Mouse (Mus musculus) embryo, embryonic 10.5 days (tissue): ENCODE measurements around the gene Dnajc27.

ENCODE experiments used
- DNase-seq: peaks from one replicate; pipeline ENCODE4 v3.0.0-alpha.2; 2015; ENCODE audit warnings: low spot score

Gene Dnajc27

DNA sequence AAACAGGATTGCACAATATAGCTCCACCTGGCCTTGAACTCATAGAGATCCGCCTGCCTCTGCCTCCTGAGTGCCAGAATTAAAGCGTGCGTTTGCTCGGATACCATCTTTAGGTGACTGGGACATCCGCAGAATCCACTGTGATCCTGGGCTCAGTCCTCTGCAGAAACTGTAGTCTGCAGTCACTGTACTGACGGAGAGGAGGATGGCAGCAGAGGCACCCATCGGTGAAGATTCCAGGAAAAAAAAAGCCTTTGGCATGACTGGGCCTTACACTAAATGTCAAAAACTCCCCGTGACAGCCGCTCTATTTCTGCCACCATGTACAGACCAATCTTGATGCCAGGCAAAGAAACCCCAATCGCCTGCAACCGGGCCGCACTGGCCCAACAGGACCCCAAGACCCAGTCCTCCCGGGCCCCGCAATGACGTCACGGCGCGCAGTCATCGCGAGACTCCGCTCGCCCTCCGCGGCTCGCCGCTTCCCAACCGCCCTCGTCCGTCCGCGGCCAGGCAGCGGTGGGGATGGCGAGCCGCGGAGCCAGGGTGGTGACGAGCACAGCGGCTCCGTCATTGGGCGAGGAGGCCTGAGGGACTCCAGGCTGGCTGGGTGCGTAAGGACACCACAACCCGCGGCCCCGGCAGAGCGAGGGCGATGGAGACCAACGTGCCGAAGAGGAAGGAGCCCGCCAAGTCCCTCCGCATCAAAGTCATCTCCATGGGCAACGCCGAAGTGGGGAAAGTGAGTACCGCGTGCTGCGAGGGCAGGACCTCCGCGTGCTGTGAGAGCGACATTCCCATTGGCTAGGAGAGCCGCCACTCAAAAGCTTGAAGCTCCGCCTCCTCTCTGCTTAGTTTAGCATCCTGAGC lies at the start of gene Dnajc27:
TSS of gene Dnajc27 (plus strand) at position 452 of the 870 bp plus-strand sequence.
- DNase-seq, result peak; percentile 98

DNA sequence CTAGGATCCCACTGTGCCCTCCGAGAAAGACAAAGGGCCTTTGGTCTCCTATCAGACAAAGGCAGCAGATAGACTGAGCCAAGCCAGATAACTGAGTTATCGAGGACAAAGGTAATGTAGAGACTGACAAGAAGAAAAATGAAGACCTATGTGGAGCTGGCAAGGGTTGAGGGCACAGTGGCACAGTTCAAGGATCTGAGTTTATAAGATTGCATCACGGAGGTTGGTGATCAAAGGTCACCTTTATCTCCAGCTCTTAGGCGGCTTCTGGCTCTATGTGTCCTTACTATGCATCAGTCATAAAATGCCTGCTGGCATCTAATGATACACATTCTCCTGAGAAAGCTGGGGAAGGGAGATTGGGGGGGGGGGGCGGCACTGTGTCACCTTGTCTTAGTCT lies 46.2 kb upstream of the Dnajc27 start:
- no peak for DNase-seq

DNA sequence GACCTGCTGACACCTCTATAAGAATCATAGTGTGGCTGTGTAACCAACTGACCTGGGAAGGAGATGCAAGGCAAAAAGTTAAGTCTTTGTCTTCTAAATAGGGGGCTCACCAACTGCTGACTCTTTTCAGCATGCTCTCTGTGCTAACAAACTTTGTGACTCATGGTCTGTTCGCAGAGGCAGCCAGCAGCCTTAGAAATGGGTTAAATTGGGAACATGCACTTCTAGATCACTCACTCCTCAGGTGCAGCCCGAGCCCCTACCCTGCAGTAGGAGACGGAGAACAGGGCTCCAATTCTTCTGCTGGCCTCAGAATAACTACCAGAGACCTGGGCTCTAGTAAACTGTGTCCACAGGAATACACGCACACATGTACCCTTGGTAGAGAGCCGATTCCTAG lies 44.9 kb upstream of the Dnajc27 start:
- DNase-seq, result no peak

DNA sequence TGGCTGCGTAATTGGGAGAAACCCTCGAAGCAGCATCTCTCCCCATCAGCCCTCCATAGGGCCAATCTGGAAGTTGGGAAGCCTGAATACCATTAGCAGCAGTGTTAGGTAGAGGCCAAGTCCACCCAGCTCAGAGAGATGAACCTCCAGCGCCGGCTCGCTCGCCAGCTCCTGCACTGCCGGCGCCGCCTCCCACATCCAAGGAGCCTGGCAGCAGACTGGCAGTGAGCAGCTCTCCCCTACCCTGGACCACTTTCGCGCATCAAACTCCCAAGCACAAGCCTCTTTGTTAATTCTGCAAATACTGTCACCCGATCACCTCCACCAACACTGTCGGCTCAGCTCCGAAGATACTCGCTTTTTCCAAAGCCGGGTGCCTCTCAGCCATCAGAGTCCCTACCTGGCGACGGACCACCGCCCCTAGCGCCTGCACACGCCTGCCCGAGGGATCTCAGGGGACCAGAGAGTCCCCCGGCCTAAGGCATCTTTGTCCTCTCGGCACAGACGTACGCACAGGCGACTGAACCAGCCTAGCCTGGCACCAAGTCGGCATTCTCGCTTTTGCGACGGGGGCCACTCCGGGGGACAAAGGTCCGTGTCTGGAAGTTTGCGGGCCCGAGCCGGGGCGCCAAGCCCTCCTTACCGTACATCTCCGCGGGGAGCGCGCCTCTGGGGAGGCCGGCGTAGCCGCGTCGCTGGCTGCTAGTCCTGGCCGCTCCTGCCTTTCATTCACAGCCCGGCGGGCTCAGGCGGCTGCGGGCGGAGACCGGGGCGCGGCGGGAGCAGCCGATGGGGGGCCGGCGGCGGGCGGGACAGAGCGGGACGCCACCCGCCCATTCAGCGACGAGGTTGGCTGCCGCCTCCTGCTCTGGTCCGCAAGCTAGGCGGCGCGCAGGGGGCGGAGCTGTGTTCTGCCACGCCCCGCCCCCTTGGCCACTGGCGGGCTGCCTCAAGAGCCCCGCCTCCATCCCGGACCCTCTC lies 44.0 kb upstream of the Dnajc27 start, which contains the start of gene Efr3b:
TSS of gene Efr3b (minus strand) at position 855 of the 981 bp plus-strand sequence.
- peak; percentile 95 for DNase-seq

DNA sequence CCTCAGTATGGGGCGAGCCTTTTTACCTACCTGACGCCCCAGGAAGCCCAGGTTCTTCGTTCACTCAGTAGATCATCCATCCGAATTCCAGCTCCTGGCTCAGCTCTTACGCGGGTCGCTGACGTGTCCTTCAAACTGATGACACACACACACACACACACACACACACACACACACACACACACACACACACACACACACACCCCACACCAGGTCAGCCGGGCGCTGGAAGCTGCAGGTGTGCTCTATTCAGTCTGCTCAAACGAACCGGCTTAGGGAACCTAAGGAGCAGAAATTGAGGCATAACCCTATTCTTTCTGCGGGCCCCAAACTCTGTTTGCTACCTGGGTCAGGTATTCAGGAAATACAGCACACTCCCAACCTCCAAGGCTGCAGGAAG lies 43.3 kb upstream of the Dnajc27 start:
- DNase-seq, result no peak

DNA sequence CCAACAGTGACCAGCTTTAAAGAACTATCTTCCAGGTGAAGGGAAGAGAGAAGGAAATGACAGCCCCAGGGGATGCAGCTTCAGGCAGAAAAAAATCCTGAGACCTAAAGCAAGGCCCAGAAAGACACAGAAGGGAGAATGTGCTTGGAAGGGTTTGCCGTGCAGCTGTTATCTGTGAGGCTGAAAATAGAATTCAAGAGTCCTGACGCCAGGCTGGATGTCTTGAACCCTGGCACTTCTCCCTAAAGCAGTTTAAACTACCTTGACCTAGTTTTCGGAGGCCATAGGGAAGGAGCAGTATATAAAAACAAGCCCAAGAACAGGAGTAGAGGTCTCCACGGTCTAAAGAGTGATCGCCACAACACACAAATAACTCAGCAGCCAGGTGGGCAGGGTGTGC lies 40.0 kb upstream of the Dnajc27 start:
- no peak for DNase-seq

DNA sequence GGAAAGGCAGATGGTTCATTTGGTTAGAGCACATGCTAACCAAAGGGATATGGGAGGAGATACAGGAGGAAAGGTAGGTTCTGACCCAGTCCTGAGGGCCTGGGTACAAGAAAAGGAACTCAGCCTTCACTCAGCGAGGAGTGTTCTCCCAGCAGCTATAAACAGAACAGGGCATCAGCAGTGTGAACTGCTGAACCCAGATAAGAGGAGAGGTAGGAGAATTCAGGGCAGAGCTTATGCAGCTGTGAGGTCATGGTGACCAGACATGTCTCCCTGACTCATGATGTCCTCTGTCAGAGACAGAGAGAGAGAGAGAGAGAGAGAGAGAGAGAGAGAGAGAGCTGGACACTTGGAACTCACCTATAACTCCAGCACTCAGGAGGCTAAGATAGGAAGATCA lies 36.4 kb upstream of the Dnajc27 start:
- DNase-seq, result no peak

DNA sequence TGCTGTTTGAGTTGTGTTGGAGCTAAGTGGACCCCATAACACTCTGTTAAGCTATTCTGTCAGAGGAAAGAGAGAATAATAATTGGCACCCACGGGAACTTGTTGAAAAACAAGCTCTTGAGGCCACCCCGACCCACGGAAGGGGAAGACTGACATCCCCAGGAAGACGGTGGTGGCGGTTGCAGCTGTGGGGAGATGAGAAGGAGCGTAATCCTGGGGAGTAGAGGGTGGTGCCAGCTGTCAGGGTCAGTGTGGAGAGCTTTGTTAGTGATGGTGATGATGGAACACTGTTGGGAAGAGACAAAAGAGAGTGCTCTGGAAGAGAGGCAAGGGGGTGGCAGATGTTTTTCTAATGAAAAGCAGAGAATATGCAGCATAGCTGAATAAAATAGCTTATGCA lies 34.4 kb upstream of the Dnajc27 start:
- no peak for DNase-seq

DNA sequence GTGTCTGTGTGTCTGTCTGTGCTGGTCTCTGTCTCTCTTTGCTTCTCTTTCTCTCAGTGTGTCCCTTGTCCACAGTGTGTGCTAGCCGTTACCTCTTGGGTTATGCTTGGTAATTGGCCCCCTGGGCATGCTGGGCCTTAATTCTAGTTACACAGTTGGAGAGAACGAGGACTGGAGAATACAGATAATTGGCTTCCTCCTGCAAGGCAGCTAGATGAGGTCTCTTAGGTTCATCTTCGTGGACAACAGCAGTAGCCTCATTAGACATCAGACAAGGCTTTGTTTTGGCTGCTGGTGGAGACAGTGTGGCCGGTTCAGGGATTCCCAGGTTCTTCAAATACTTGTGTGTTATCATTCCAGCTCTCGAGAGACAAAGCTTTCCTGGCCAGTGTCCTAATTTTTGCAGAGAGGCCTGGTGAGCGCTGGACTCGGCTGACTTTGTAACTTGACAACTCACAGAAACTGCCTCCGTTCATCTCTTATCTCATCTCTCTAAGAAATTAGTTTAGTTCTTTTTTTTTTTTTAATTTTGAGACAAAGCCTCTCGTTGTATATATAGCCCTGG lies 31.4 kb upstream of the Dnajc27 start:
- no peak for DNase-seq

DNA sequence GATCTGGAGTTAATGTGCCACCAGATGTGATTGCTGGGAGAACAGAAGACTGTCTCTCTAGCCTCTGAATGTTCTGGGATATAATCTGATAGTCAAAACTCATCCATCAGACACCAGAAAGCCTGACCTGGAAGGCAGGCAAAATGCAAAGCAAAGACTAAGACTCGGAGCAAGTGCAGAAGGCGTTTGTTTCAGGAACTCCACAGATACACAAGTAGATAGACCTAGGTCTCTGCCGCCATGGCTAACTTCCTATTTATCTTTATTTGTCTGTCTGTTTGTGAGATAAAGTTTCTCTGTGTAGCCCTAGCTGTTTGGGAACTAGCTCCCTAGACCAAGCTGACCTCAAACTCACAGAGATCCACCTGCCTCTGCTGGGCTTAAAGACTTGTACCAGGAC lies 28.7 kb upstream of the Dnajc27 start:
- no peak for DNase-seq

DNA sequence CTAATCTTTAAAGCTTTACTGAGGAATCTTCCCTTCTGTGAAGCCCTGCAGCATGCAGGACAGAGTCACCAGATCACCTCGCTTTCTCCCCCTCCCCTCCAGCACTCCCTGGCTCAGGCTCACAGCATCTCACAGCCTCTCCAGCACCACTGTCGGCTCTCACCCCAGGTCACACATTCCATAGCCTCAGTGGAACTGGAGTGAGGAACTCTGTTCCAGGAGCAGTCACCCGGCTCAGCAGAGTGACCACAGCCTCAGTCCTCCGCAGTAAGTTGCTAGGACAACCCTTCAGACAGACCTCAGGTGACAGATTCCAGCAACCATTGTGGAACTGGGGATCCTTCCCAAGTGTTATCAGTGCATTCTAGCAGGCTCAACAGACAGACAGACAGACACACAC lies 27.5 kb upstream of the Dnajc27 start:
- DNase-seq, result no peak

DNA sequence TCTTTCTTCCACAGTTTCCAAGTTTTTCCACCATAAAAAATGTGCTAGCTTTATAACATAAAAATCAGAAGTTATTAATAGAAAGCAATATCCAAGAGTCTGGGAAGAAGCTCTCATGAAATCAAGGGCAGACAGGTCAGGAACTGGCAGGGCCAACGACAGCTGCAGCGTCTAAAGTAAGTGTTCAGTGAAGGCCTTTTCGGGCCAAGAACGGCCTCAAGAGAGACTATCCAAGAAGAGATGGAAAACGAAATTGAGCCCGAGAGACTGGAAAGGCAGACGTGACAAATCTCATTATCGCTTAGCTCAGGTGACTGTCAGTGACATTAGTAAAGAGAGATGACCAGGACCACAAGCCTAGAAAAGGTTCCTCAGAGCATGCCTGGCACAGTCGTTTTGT lies 24.1 kb upstream of the Dnajc27 start:
- no peak for DNase-seq

DNA sequence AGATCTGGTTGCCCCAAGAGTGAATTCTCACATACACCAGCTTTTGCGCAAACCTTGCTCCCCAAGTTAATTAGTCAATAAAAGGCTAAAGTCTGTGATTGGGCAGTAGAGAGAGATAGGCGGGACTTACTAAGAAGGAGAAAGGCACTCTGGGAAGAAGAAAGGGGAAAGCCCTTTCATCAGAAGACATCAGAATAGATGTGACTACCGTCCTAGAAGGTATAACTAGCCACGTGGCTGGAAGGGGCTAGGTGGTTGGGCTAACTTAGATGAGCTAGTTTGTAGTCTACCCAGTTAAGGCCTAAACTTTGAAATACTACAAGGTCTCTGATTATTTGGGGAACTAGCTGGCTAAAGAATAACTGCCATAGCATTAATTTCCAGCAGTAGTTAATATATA lies 22.7 kb upstream of the Dnajc27 start:
- DNase-seq, result no peak

DNA sequence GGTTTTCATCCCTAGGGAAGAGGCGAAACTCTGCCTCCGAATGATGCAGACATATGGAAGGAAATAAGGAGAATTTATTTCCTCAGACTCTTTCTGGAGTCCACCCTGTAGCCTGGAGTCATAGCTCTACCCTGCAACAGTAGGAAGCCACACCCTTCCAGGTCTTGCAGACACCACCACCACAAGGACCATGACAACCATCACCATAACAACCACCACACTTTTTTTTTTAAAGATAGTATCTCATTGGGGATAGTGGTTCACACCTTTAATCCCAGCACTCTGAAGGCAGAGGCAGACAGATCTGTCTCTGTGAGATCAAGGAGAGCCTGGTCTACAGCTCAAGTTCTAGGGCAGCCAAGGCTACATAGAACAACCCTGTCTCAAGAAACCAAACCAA lies 16.9 kb upstream of the Dnajc27 start:
- no peak for DNase-seq

DNA sequence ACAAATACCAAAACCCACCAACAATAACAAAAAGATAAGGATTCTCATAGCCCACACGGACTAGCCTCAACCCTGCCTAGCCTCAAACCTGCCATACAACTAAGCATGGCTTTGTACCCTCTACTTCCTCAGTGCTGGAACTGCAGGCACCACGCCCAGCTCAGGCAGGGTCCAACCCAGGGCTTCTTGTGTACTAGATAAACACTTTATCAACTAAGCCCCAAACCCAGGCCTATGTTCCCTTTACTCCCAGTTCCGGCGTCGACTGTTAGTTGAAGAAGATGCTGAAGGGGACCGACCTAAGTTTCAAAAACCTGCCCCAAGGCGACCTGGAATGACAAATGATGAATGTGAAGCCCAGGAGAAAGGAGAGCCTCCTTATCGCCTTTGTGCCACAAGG lies 16.4 kb upstream of the Dnajc27 start:
- DNase-seq, result no peak

DNA sequence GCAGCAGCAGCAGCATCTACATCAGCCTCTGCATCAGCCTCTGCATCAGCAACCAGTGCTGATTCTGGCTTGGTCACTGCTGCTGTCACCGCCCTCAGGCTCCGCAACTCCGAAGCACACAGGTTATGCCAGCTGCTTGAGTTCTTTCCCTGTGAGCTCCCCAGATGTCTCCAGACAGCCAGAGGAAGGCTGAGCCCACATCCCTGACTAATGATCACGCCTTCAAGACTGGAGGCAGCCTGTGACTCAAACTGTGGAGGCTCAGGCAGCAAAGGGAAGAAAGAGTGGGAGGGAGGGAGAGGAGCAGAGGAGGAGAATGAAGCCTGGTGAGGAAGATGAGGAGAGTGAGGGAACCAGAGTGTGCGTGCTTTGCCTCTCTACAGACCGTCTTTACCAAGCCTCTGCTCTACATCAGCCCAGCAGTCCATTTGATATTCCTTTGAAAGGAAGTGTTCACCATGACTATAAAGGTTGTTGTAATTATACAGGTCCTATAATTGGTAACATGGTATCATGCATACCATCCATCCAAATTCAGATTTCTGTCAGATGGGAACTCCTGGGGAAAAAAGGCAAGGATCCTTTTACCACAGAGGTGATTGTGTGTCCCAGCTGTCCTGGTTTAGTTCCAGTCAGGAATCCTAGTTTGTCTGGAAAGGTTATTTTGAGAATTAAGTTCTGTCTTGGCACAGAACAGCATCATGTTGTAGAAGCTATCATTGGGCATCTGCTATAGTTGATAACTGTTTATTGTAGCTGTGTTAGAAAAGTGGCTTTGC lies 15.5 kb upstream of the Dnajc27 start:
- DNase-seq, result no peak

DNA sequence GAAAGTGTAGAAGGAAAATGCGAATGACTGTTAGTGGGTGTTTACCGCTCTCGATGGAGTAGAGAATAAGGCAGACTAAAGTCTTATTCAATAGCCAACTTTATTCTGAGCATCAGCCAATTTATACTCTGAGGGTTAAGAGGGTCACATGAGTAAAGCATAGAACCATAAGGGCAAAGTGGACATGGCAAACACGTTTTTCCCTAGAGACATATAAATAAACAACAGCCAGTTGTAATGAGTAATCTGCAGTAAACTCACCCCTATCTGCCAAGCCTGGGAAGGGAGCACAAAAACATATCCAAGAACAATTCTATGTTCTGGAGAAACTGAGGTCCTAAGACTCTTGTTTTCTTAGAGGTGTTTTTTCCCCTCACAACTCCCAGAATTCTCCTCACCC lies 13.8 kb upstream of the Dnajc27 start:
- no peak for DNase-seq

DNA sequence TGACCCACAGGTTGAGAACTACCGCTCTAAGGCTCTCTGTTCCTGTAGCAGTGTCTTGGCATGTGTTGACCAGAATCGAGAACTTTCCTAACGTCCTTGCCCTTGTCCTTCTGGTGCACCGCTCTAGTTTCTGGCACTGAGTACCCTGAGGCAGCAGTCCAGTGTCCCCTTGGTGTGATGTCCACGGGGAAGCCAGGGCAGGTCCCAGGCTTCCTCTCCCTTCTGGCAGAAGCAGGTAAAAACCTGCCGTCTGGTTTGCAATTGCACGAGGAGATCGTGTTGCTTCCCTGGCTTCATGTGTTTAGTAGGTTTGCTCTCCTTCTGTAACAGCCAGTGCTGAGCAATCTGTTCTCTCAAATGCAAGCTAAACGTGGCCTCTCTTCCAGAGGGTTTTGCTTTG lies 10.7 kb upstream of the Dnajc27 start:
- DNase-seq, result no peak

DNA sequence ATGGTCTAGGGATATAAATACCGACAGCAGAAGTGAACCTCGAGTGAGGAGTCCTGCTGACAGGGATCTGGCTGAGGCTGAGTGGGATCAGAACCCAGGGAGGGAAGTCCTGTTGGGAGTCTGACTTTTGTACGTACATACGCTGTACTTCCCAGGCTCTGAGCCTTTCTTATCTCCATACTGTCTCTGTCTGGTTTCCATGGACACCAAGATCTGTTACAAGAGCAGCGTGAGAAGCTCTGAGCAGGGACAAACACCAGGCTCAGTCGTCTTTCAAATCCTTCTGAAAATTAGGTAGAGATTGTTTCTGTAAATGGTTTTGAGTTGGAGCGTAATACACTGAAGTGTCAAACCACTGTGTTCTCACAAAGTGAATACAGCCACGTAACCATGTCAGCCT lies 7.0 kb upstream of the Dnajc27 start:
- DNase-seq, result no peak

DNA sequence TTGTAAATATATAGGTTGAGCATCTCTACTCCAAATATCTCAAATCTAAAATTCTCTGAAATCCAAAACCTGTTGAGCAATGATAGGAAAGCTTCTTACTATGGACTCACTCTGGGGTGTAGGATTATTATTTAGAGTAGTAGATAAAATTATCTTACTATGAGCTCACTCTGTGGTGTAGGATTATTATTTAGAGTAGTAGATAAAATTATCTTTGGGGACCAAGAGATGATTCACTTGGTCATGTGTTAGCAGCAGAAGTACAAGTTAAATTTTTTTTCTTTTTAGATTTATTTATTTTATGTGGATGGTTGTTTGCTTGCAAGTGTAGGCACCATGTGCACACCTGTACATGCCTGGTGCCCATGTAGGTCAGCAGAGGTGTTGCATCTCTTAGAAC lies 6.0 kb upstream of the Dnajc27 start:
- no peak for DNase-seq

DNA sequence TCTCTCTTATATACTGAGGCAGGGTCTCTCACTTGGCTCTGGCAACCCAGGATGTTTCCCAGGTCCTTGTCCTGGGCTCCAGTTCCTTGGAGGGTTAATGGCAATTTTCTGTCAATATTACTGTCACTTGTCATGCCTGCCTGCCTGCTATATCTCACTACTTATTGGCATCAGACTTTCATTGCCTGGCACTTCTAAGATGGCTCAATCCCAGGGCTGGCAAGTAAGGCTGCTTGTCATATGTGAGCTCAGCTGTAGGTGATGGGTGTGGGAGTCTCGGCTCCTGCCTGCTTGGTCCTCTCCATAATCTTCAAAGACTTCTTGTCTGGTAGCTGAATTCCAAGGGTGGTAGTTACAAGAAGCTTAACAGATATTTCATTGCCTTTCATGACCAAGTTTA lies 4.3 kb upstream of the Dnajc27 start:
- no peak for DNase-seq

DNA sequence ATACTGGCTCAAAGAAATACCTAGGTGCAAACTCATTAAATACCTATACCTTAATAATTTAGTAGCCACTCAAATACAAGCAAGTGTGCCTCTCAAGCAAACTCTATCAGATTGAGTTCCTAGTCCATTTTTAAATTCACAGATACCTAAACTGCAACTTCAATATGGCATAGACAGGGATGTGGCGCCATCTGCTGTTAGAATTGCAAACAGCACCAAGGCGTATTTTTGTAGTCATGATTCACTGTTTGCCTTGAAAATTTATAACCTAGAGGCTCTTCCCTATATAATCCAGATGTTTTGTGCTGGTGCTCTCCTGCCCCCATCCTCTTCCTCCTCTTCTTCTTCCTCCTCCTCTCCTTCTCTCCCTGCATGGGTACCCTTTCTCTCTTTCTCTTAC lies 2.1 kb upstream of the Dnajc27 start:
- DNase-seq, result peak; percentile 89
